Mouse (Mus musculus): ENCODE data around the gene Ms4a4c.
"Not testable (repeated sequence)": the region's sequence is repeated elsewhere in the genome, so short reads cannot be mapped to it uniquely, and the experiment has no call there.

The Ms4a4c gene

GRCm38 (mm10) chr19:11387685-11388084 is 16.9 kb upstream of the Ms4a4c start:
- H3K36me3 ChIP-seq (ENCODE audit: insufficient read depth, low read length): no peaks in the 10 kb centered on the region
- H3K4me1 ChIP-seq (replicated peaks; ENCODE audit: low read depth, low read length): no peaks in the 10 kb centered on the region
- H3K9me3 ChIP-seq (ENCODE audit: low read length): no peaks in the 10 kb centered on the region
- no peaks in the 10 kb centered on the region for H3K27me3 ChIP-seq (ENCODE audit: insufficient read depth, low read length)
- no peak overlapping the region for H3K4me3 ChIP-seq (replicated peaks; ENCODE audit: low read length)
- no peak for TF ChIP-seq CTCF (conservative IDR thresholded peaks at IDR 0.05; ENCODE audit: low read length)
- TF ChIP-seq POU5F1 (IDR thresholded peaks at IDR 0.05; ENCODE audit: borderline replicate concordance, low read length): no peak
- TF ChIP-seq NANOG (IDR thresholded peaks at IDR 0.05; ENCODE audit: borderline replicate concordance, low read length): no peak

GRCm38 (mm10) chr19:11388949-11389348 is 15.6 kb upstream of the Ms4a4c start:
- no peaks in the 10 kb centered on the region for H3K36me3 ChIP-seq (ENCODE audit: insufficient read depth, low read length)
- no peaks in the 10 kb centered on the region for H3K27me3 ChIP-seq (ENCODE audit: insufficient read depth, low read length)
- no peaks in the 10 kb centered on the region for H3K4me1 ChIP-seq (replicated peaks; ENCODE audit: low read depth, low read length)
- no peaks in the 10 kb centered on the region for H3K9me3 ChIP-seq (ENCODE audit: low read length)
- H3K4me3 ChIP-seq (replicated peaks; ENCODE audit: low read length): no peak overlapping the region
- TF ChIP-seq POU5F1 (IDR thresholded peaks at IDR 0.05; ENCODE audit: borderline replicate concordance, low read length) (no peak), NANOG (IDR thresholded peaks at IDR 0.05; ENCODE audit: borderline replicate concordance, low read length) (no peak), CTCF (conservative IDR thresholded peaks at IDR 0.05; ENCODE audit: low read length) (no peak)

DNA sequence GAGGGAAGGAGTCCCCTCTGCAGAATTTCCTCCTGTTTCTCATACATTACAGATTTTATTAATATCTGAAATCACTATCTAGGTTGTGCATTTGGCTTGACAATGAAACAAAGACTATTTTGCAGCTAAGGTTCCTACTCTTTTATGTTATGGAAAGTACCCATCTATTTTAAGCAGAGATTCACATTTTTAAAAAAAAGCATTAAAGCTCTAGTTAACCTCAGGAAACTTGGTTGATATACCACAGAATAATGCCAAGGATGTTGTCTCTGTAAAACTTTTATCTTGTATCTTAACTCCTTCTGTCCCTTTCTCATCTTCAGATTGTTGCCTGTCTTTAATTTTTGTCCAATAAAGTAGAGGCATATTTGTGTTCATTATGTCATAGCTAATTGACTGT is 8.8 kb upstream of the Ms4a4c start:
- TF ChIP-seq POU5F1 (IDR thresholded peaks at IDR 0.05; ENCODE audit: borderline replicate concordance, low read length) (no peak), CTCF (conservative IDR thresholded peaks at IDR 0.05; ENCODE audit: low read length) (no peak), NANOG (IDR thresholded peaks at IDR 0.05; ENCODE audit: borderline replicate concordance, low read length) (no peak)
- no peaks in the 10 kb centered on the region for H3K9me3 ChIP-seq (ENCODE audit: low read length)
- no peaks in the 10 kb centered on the region for H3K27me3 ChIP-seq (ENCODE audit: insufficient read depth, low read length)
- no peaks in the 10 kb centered on the region for H3K4me1 ChIP-seq (replicated peaks; ENCODE audit: low read depth, low read length)
- no peaks in the 10 kb centered on the region for H3K36me3 ChIP-seq (ENCODE audit: insufficient read depth, low read length)
- H3K4me3 ChIP-seq (replicated peaks; ENCODE audit: low read length): no peak overlapping the region

GRCm38 (mm10) chr19:11407428-11407827 is 2.9 kb downstream of the Ms4a4c start:
- TF ChIP-seq CTCF (conservative IDR thresholded peaks at IDR 0.05; ENCODE audit: low read length): no peak
- no peak for TF ChIP-seq NANOG (IDR thresholded peaks at IDR 0.05; ENCODE audit: borderline replicate concordance, low read length)
- TF ChIP-seq POU5F1 (IDR thresholded peaks at IDR 0.05; ENCODE audit: borderline replicate concordance, low read length): no peak
- H3K4me3 ChIP-seq (replicated peaks; ENCODE audit: low read length): no peak overlapping the region
- H3K36me3 ChIP-seq (ENCODE audit: insufficient read depth, low read length): no peaks in the 10 kb centered on the region
- no peaks in the 10 kb centered on the region for H3K27me3 ChIP-seq (ENCODE audit: insufficient read depth, low read length)
- H3K9me3 ChIP-seq (ENCODE audit: low read length): no peaks in the 10 kb centered on the region
- no peaks in the 10 kb centered on the region for H3K4me1 ChIP-seq (replicated peaks; ENCODE audit: low read depth, low read length)

GRCm38 (mm10) chr19:11408591-11408990 is 4.0 kb downstream of the Ms4a4c start:
- Histone ChIP-seq H3K36me3 (ENCODE audit: insufficient read depth, low read length) (no peaks in the 10 kb centered on the region), H3K4me1 (replicated peaks; ENCODE audit: low read depth, low read length) (no peaks in the 10 kb centered on the region), H3K9me3 (ENCODE audit: low read length) (no peaks in the 10 kb centered on the region), H3K27me3 (ENCODE audit: insufficient read depth, low read length) (no peaks in the 10 kb centered on the region), H3K4me3 (replicated peaks; ENCODE audit: low read length) (no peak overlapping the region)
- TF ChIP-seq CTCF (conservative IDR thresholded peaks at IDR 0.05; ENCODE audit: low read length) (no peak), POU5F1 (IDR thresholded peaks at IDR 0.05; ENCODE audit: borderline replicate concordance, low read length) (no peak), NANOG (IDR thresholded peaks at IDR 0.05; ENCODE audit: borderline replicate concordance, low read length) (no peak)

GRCm38 (mm10) chr19:11411640-11412039 is 7.1 kb downstream of the Ms4a4c start:
- H3K4me1 ChIP-seq (replicated peaks; ENCODE audit: low read depth, low read length): no peaks in the 10 kb centered on the region
- H3K36me3 ChIP-seq (ENCODE audit: insufficient read depth, low read length): no peaks in the 10 kb centered on the region
- no peaks in the 10 kb centered on the region for H3K27me3 ChIP-seq (ENCODE audit: insufficient read depth, low read length)
- no peaks in the 10 kb centered on the region for H3K9me3 ChIP-seq (ENCODE audit: low read length)
- TF ChIP-seq NANOG (IDR thresholded peaks at IDR 0.05; ENCODE audit: borderline replicate concordance, low read length) (no peak), CTCF (conservative IDR thresholded peaks at IDR 0.05; ENCODE audit: low read length) (no peak), POU5F1 (IDR thresholded peaks at IDR 0.05; ENCODE audit: borderline replicate concordance, low read length) (no peak)
- H3K4me3 ChIP-seq (replicated peaks; ENCODE audit: low read length): no peak overlapping the region

GRCm38 (mm10) chr19:11414084-11414483 is 9.5 kb downstream of the Ms4a4c start:
- H3K27me3 ChIP-seq (ENCODE audit: insufficient read depth, low read length): no peaks in the 10 kb centered on the region
- TF ChIP-seq POU5F1 (IDR thresholded peaks at IDR 0.05; ENCODE audit: borderline replicate concordance, low read length): no peak
- TF ChIP-seq NANOG (IDR thresholded peaks at IDR 0.05; ENCODE audit: borderline replicate concordance, low read length): no peak
- no peak for TF ChIP-seq CTCF (conservative IDR thresholded peaks at IDR 0.05; ENCODE audit: low read length)
- H3K4me3 ChIP-seq (replicated peaks; ENCODE audit: low read length): no peak overlapping the region
- H3K36me3 ChIP-seq (ENCODE audit: insufficient read depth, low read length): no peaks in the 10 kb centered on the region
- no peaks in the 10 kb centered on the region for H3K9me3 ChIP-seq (ENCODE audit: low read length)
- no peaks in the 10 kb centered on the region for H3K4me1 ChIP-seq (replicated peaks; ENCODE audit: low read depth, low read length)

DNA sequence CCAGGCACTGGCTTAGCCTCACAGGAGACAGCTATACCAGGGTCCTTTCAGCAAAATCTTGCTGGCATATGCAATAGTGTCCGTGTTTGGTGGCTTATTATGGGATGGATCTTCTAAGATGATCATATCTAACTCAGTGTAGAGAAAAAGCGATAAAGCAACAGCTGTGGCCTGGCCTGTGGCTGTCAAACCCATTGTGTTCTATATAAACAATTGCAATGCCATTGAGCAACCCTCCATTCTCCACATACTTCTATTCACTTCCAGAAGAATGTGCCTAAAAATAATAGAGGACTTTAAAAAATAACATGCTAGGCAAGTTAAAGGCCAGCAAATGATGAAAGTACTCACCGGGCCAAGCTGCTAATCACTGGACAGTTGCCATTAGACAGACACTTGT is 11.0 kb downstream of the Ms4a4c start:
- TF ChIP-seq CTCF (conservative IDR thresholded peaks at IDR 0.05; ENCODE audit: low read length) (no peak), NANOG (IDR thresholded peaks at IDR 0.05; ENCODE audit: borderline replicate concordance, low read length) (no peak), POU5F1 (IDR thresholded peaks at IDR 0.05; ENCODE audit: borderline replicate concordance, low read length) (no peak)
- H3K4me3 ChIP-seq (replicated peaks; ENCODE audit: low read length): no peak overlapping the region
- H3K27me3 ChIP-seq (ENCODE audit: insufficient read depth, low read length): no peaks in the 10 kb centered on the region
- no peaks in the 10 kb centered on the region for H3K9me3 ChIP-seq (ENCODE audit: low read length)
- no peaks in the 10 kb centered on the region for H3K36me3 ChIP-seq (ENCODE audit: insufficient read depth, low read length)
- no peaks in the 10 kb centered on the region for H3K4me1 ChIP-seq (replicated peaks; ENCODE audit: low read depth, low read length)

- not testable (repeated sequence) for H3K4me3 ChIP-seq (replicated peaks; ENCODE audit: low read length); H3K36me3 ChIP-seq (ENCODE audit: insufficient read depth, low read length); H3K27me3 ChIP-seq (ENCODE audit: insufficient read depth, low read length); H3K4me1 ChIP-seq (replicated peaks; ENCODE audit: low read depth, low read length)
- peaks cover 10% of the 10 kb centered on the region for H3K9me3 ChIP-seq (ENCODE audit: low read length)
These were observed 14.3 kb downstream of the Ms4a4c start for GRCm38 (mm10) chr19:11418865-11419264.

DNA sequence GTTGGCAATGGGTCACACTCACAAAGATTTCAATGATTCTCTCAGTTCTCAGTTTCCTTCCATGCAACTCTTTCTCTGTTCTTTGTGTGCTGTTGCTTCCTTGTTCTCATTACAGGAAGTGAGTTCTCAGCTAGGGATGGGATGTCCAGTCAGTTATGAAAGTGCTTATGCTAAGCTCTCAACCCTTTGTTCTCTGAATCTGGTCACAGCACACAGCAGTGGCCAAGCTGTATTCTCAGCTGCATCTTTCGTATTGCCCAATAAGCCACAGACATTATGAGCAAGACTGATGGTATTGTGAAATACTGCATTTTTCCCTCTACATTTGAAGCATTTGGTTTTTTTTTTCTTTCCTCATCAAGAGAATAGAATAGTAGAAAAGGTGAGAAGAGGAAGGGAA is 26.6 kb downstream of the Ms4a4c start:
- not testable (repeated sequence) for H3K36me3 ChIP-seq (ENCODE audit: insufficient read depth, low read length); H3K27me3 ChIP-seq (ENCODE audit: insufficient read depth, low read length); H3K9me3 ChIP-seq (ENCODE audit: low read length); H3K4me1 ChIP-seq (replicated peaks; ENCODE audit: low read depth, low read length); H3K4me3 ChIP-seq (replicated peaks; ENCODE audit: low read length)

All from E14TG2a.4 (cell line).